Mouse (Mus musculus) frontal cortex, postnatal 10 days (tissue): ENCODE measurements at regions not wholly inside any gene's neighbourhood (a gene's known extent, or its start where the extent isn't known, plus 50 kb on each side); places are given as distances from the start of the nearest gene placed in this dataset.

ENCODE experiments used
- DNase-seq, 2 experiments: peaks; one replicate each; pipeline ENCODE4 v3.0.0; 2022; ENCODE audit warnings: low spot score in 2 of 2, mixed read lengths in 1 of 2

- DNase-seq, result no peak
These were observed 170.1 kb downstream of the 1700064H15Rik start for GRCm38 (mm10) chr3:19458386-19458785.

- DNase-seq, result no peak
These were observed 171.0 kb downstream of the 1700064H15Rik start for GRCm38 (mm10) chr3:19457431-19457830.

GRCm38 (mm10) chr3:19455838-19456448 lies 172.5 kb downstream of the 1700064H15Rik start:
- no peak for DNase-seq

GRCm38 (mm10) chr3:19451022-19451421 lies 177.5 kb downstream of the 1700064H15Rik start:
- DNase-seq, result no peak

- DNase-seq, result no peak
These were observed 179.5 kb downstream of the 1700064H15Rik start for GRCm38 (mm10) chr3:19448931-19449330.

GRCm38 (mm10) chr3:19448192-19448591 lies 180.3 kb downstream of the 1700064H15Rik start:
- DNase-seq, result no peak

- DNase-seq, result no peak
These were observed 180.7 kb downstream of the 1700064H15Rik start for GRCm38 (mm10) chr3:19447733-19448132.

GRCm38 (mm10) chr3:19444914-19445313 lies 183.6 kb downstream of the 1700064H15Rik start:
- DNase-seq, result no peak

- no peak for DNase-seq
These were observed 186.7 kb downstream of the 1700064H15Rik start for GRCm38 (mm10) chr3:19441827-19442226.

- DNase-seq, result no peak
These were observed 198.3 kb downstream of the 1700064H15Rik start for GRCm38 (mm10) chr3:19430159-19430558.

- DNase-seq, result no peak
These were observed 198.9 kb downstream of the 1700064H15Rik start for GRCm38 (mm10) chr3:19429422-19430076.

- no peak for DNase-seq
These were observed 199.5 kb downstream of the 1700064H15Rik start for GRCm38 (mm10) chr3:19429010-19429409.

- DNase-seq, result no peak
These were observed 202.3 kb downstream of the 1700064H15Rik start for GRCm38 (mm10) chr3:19426130-19426556.

- DNase-seq, result no peak
These were observed 203.2 kb downstream of the 1700064H15Rik start for GRCm38 (mm10) chr3:19425322-19425721.

GRCm38 (mm10) chr3:19424384-19424783 lies 204.1 kb downstream of the 1700064H15Rik start:
- no peak for DNase-seq

- DNase-seq, result no peak
These were observed 207.0 kb downstream of the 1700064H15Rik start for GRCm38 (mm10) chr3:19421430-19421944.

- no peak for DNase-seq
These were observed 207.6 kb downstream of the 1700064H15Rik start for GRCm38 (mm10) chr3:19420912-19421311.

GRCm38 (mm10) chr3:19410938-19411515 lies 217.4 kb downstream of the 1700064H15Rik start:
- no peak for DNase-seq

GRCm38 (mm10) chr3:19408283-19408682 lies 220.2 kb downstream of the 1700064H15Rik start:
- DNase-seq, result no peak

GRCm38 (mm10) chr3:19407591-19408090 lies 220.8 kb downstream of the 1700064H15Rik start:
- no peak for DNase-seq

- DNase-seq, result peak in 1 of 2 experiments; percentile 13
These were observed 221.9 kb downstream of the 1700064H15Rik start for GRCm38 (mm10) chr3:19406351-19407151.

GRCm38 (mm10) chr3:19385675-19386074 lies 242.8 kb downstream of the 1700064H15Rik start:
- DNase-seq, result no peak
